Mouse (Mus musculus): ENCODE measurements around the gene Camk1d. TPM values are rescaled to one million over a fixed set of nuclear protein-coding genes. Genes with fewer than 3 reads are reported as not detected.
"Not testable (repeated sequence)": the region's sequence is repeated elsewhere in the genome, so short reads cannot be mapped to it uniquely, and the experiment has no call there.

Gene Camk1d
- total and polyA plus RNA-seq, 2 experiments from 2014 or later, result 1.1 to 2.2 TPM

GRCm38 (mm10) chr2:5388381-5388780, 325.9 kb downstream of the Camk1d start:
- Histone ChIP-seq H3K9me3 (replicated peaks; ENCODE audit: control insufficient read depth, low read length) (no peaks in the 10 kb centered on the region), H3K36me3 (replicated peaks; ENCODE audit: control insufficient read depth, insufficient read depth, low read length) (no peaks in the 10 kb centered on the region), H3K4me1 (ENCODE audit: control insufficient read depth, insufficient read depth) (peaks cover 4% of the 10 kb centered on the region; the same call in 1 of the 2 replicates), H3K4me2 (ENCODE audit: low read depth, low read length) (no peak overlapping the region), H3K27ac (ENCODE audit: low read depth) (no peak overlapping the region), H3K4me3 (ENCODE audit: low read depth, low read length) (no peak overlapping the region), H3K9ac (replicated peaks; ENCODE audit: low read depth, low read length) (no peak overlapping the region), H3K27me3 (ENCODE audit: control insufficient read depth, insufficient read depth, low read length) (no peaks in the 10 kb centered on the region)
- ATAC-seq (ENCODE audit: insufficient read depth, low read depth) (no peak), DNase-seq (ENCODE audit: low spot score) (no peak)
- TF ChIP-seq CTCF (IDR thresholded peaks at IDR 0.05; ENCODE audit: low read depth) (no peak), EP300 (IDR thresholded peaks at IDR 0.05; ENCODE audit: low read depth) (no peak)
- 69% methylated on average over 7 of the region's 7 CpGs for WGBS

GRCm38 (mm10) chr2:5381712-5382710, 332.3 kb downstream of the Camk1d start:
- H3K4me2 ChIP-seq (ENCODE audit: low read depth, low read length), result no peak overlapping the region
- H3K9ac ChIP-seq (replicated peaks; ENCODE audit: low read depth, low read length), result no peak overlapping the region
- H3K36me3 ChIP-seq (replicated peaks; ENCODE audit: control insufficient read depth, insufficient read depth, low read length), result no peaks in the 10 kb centered on the region
- no peak overlapping the region for H3K4me3 ChIP-seq (ENCODE audit: low read depth, low read length)
- no peak overlapping the region for H3K27ac ChIP-seq (ENCODE audit: low read depth)
- no peak for ATAC-seq (ENCODE audit: insufficient read depth, low read depth)
- H3K4me1 ChIP-seq (ENCODE audit: control insufficient read depth, insufficient read depth), result peaks cover 13% of the 10 kb centered on the region; the same call in 1 of the 2 replicates
- TF ChIP-seq CTCF (IDR thresholded peaks at IDR 0.05; ENCODE audit: low read depth) (no peak), EP300 (IDR thresholded peaks at IDR 0.05; ENCODE audit: low read depth) (no peak)
- no peaks in the 10 kb centered on the region for H3K27me3 ChIP-seq (ENCODE audit: control insufficient read depth, insufficient read depth, low read length)
- 33% methylated on average over 12 of the region's 12 CpGs for WGBS
- no peak for DNase-seq (ENCODE audit: low spot score)
- no peaks in the 10 kb centered on the region for H3K9me3 ChIP-seq (replicated peaks; ENCODE audit: control insufficient read depth, low read length)

- Histone ChIP-seq H3K9me3 (replicated peaks; ENCODE audit: control insufficient read depth, low read length) (no peaks in the 10 kb centered on the region), H3K4me2 (ENCODE audit: low read depth, low read length) (no peak overlapping the region), H3K27ac (ENCODE audit: low read depth) (no peak overlapping the region), H3K36me3 (replicated peaks; ENCODE audit: control insufficient read depth, insufficient read depth, low read length) (no peaks in the 10 kb centered on the region), H3K9ac (replicated peaks; ENCODE audit: low read depth, low read length) (no peak overlapping the region), H3K27me3 (ENCODE audit: control insufficient read depth, insufficient read depth, low read length) (no peaks in the 10 kb centered on the region), H3K4me3 (ENCODE audit: low read depth, low read length) (no peak overlapping the region), H3K4me1 (ENCODE audit: control insufficient read depth, insufficient read depth) (0 out of 2 replicates have a peak, but pooled peaks cover 9% of the 10 kb centered on the region)
- 82% methylated on average over 7 of the region's 7 CpGs for WGBS
- no peak for DNase-seq (ENCODE audit: low spot score)
- no peak for ATAC-seq (ENCODE audit: insufficient read depth, low read depth)
- no peak for TF ChIP-seq EP300 (IDR thresholded peaks at IDR 0.05; ENCODE audit: low read depth)
- TF ChIP-seq CTCF (IDR thresholded peaks at IDR 0.05; ENCODE audit: low read depth), result no peak
Measured at GRCm38 (mm10) chr2:5380973-5381372, 333.3 kb downstream of the Camk1d start.

- not testable (repeated sequence) for H3K36me3 ChIP-seq (replicated peaks; ENCODE audit: control insufficient read depth, insufficient read depth, low read length); H3K4me3 ChIP-seq (ENCODE audit: low read depth, low read length); H3K27ac ChIP-seq (ENCODE audit: low read depth); ATAC-seq (ENCODE audit: insufficient read depth, low read depth); H3K27me3 ChIP-seq (ENCODE audit: control insufficient read depth, insufficient read depth, low read length); H3K9me3 ChIP-seq (replicated peaks; ENCODE audit: control insufficient read depth, low read length); H3K4me1 ChIP-seq (ENCODE audit: control insufficient read depth, insufficient read depth); H3K4me2 ChIP-seq (ENCODE audit: low read depth, low read length); DNase-seq (ENCODE audit: low spot score); H3K9ac ChIP-seq (replicated peaks; ENCODE audit: low read depth, low read length)
- WGBS, result 66% methylated on average over 18 of the region's 18 CpGs
Measured at GRCm38 (mm10) chr2:5378922-5379321, 335.4 kb downstream of the Camk1d start.

GRCm38 (mm10) chr2:5378066-5378672, 336.1 kb downstream of the Camk1d start:
- DNase-seq (ENCODE audit: low spot score), result no peak
- H3K27me3 ChIP-seq (ENCODE audit: control insufficient read depth, insufficient read depth, low read length), result no peaks in the 10 kb centered on the region
- no peak overlapping the region for H3K4me3 ChIP-seq (ENCODE audit: low read depth, low read length)
- ATAC-seq (ENCODE audit: insufficient read depth, low read depth), result no peak
- no peak overlapping the region for H3K4me2 ChIP-seq (ENCODE audit: low read depth, low read length)
- TF ChIP-seq CTCF (IDR thresholded peaks at IDR 0.05; ENCODE audit: low read depth) (no peak), EP300 (IDR thresholded peaks at IDR 0.05; ENCODE audit: low read depth) (no peak)
- no peaks in the 10 kb centered on the region for H3K9me3 ChIP-seq (replicated peaks; ENCODE audit: control insufficient read depth, low read length)
- WGBS, result 68% methylated on average over 6 of the region's 6 CpGs
- 0 out of 2 replicates have a peak, but pooled peaks cover 9% of the 10 kb centered on the region for H3K4me1 ChIP-seq (ENCODE audit: control insufficient read depth, insufficient read depth)
- no peak overlapping the region for H3K27ac ChIP-seq (ENCODE audit: low read depth)
- no peaks in the 10 kb centered on the region for H3K36me3 ChIP-seq (replicated peaks; ENCODE audit: control insufficient read depth, insufficient read depth, low read length)
- no peak overlapping the region for H3K9ac ChIP-seq (replicated peaks; ENCODE audit: low read depth, low read length)

All from heart, postnatal 0 days (tissue).